Mouse (Mus musculus): ENCODE measurements around the gene Dcps. TPM values are rescaled to one million over a fixed set of nuclear protein-coding genes. Genes with fewer than 3 reads are reported as not detected.

Dcps gene
- polyA plus RNA-seq, 1 experiment, result 72.8 TPM

- no peaks in the 10 kb centered on the region for H3K27me3 ChIP-seq (ENCODE audit: control insufficient read depth, insufficient read depth, insufficient read length)
- H3K4me3 ChIP-seq, result peak overlapping the region; percentile 52
- peak overlapping the region; percentile 85 for H3K4me2 ChIP-seq (ENCODE audit: low read depth)
- TF ChIP-seq MYOG (IDR thresholded peaks at IDR 0.05; ENCODE audit: control insufficient read depth in 1 of 3, insufficient read depth in 1 of 3, insufficient read length in 2 of 3, low read depth in 2 of 3) (no peak), POLR2AphosphoS2 (IDR thresholded peaks at IDR 0.05; ENCODE audit: insufficient read length, low read depth) (no peak), MAX (IDR thresholded peaks at IDR 0.05; ENCODE audit: low read depth) (no peak), POLR2A (IDR thresholded peaks at IDR 0.05; ENCODE audit: insufficient read length, low read depth) (no peak), REST (IDR thresholded peaks at IDR 0.05; ENCODE audit: insufficient read depth, insufficient read length) (no peak), CEBPB (IDR thresholded peaks at IDR 0.05; ENCODE audit: insufficient read depth, poor library complexity, severe bottlenecking) (no peak), TCF3 (IDR thresholded peaks at IDR 0.05; ENCODE audit: insufficient read length, low read depth) (no peak), TCF12 (IDR thresholded peaks at IDR 0.05; ENCODE audit: insufficient read depth, poor library complexity, severe bottlenecking) (no peak), USF1 (IDR thresholded peaks at IDR 0.05; ENCODE audit: low read depth) (no peak), E2F4 (IDR thresholded peaks at IDR 0.05; ENCODE audit: insufficient read depth) (no peak), MYOD1 (IDR thresholded peaks at IDR 0.05; ENCODE audit: control insufficient read depth in 1 of 3, insufficient read length in 2 of 3, low read depth in 2 of 3) (no peak), SRF (IDR thresholded peaks at IDR 0.05; ENCODE audit: control insufficient read depth, insufficient read length, low read depth) (no peak)
- H3K36me3 ChIP-seq (ENCODE audit: control insufficient read depth, insufficient read depth), result peaks cover 8% of the 10 kb centered on the region
- no peak overlapping the region for H3ac ChIP-seq (ENCODE audit: control insufficient read depth, insufficient read length)
- peaks cover 32% of the 10 kb centered on the region for H3K79me2 ChIP-seq (ENCODE audit: control insufficient read depth, insufficient read depth)
Measured at GRCm38 (mm10) chr9:35118563-35118962, 57.3 kb downstream of the Dcps start.

DNA sequence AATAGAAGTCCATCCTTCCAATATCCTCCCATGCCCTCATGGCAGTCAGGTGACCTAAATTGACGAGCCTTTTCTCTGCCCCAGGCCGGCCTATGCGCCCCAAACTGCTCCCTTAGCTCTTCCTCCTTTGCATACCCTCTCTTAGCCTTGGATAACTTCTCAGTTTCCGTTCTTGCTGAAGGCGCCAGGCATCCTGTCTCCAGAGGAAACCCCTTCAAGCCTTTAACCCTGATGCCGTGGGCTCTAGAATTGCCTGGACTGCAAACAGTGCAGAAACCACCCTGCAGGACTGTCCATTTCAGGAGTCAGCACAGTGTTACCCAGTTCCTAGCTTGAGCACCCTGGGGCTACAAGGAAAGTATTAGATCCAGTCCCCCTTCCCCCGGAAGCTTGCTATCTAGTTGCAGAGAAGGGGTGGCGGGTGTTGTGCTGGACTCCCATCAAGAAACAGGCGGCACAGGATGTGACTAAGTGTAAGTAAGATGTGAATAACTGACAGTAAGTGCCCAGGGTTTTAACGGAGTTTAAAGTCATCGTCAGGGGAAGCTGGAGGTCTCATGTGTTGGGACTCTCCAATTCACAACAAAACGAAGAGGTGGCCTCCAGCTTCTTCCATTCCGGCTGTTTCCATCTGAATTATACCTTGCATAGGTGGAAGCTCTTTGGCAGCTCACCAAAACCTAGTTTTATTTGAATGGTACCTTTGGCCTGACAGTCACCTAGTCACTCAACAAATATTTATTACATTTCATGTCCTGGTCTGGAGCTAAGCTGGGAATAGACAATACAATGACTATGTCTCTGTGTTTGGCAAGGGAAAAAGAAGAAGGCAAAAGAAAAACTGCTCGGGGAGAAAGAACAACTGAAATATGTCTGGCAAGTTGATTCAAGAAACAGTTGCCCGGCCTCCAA lies 58.2 kb downstream of the Dcps start:
- Histone ChIP-seq H3K4me2 (ENCODE audit: low read depth) (peak overlapping the region; percentile 85), H3K4me3 (peak overlapping the region; percentile 52), H3K79me2 (ENCODE audit: control insufficient read depth, insufficient read depth) (peaks cover 41% of the 10 kb centered on the region)

GRCm38 (mm10) chr9:35116391-35117381 lies 59.2 kb downstream of the Dcps start:
- Histone ChIP-seq H3ac (ENCODE audit: control insufficient read depth, insufficient read length) (peak overlapping the region; percentile 84), H3K79me2 (ENCODE audit: control insufficient read depth, insufficient read depth) (peaks cover 51% of the 10 kb centered on the region), H3K27me3 (ENCODE audit: control insufficient read depth, insufficient read depth, insufficient read length) (no peaks in the 10 kb centered on the region), H3K4me2 (ENCODE audit: low read depth) (peak overlapping the region; percentile 85), H3K36me3 (ENCODE audit: control insufficient read depth, insufficient read depth) (peaks cover 4% of the 10 kb centered on the region), H3K4me3 (peak overlapping the region; percentile 52)
- peak in 1 of 3 experiments; percentile 7 for TF ChIP-seq MYOG (IDR thresholded peaks at IDR 0.05; ENCODE audit: control insufficient read depth in 1 of 3, insufficient read depth in 1 of 3, insufficient read length in 2 of 3, low read depth in 2 of 3)
- no peak for TF ChIP-seq SRF (IDR thresholded peaks at IDR 0.05; ENCODE audit: control insufficient read depth, insufficient read length, low read depth)
- no peak for TF ChIP-seq E2F4 (IDR thresholded peaks at IDR 0.05; ENCODE audit: insufficient read depth)
- TF ChIP-seq TCF3 (IDR thresholded peaks at IDR 0.05; ENCODE audit: insufficient read length, low read depth), result peak; percentile 66
- TF ChIP-seq POLR2AphosphoS2 (IDR thresholded peaks at IDR 0.05; ENCODE audit: insufficient read length, low read depth), result peak; percentile 83
- TF ChIP-seq MYOD1 (IDR thresholded peaks at IDR 0.05; ENCODE audit: control insufficient read depth in 1 of 3, insufficient read length in 2 of 3, low read depth in 2 of 3), result no peak
- peak; percentile 2 for TF ChIP-seq REST (IDR thresholded peaks at IDR 0.05; ENCODE audit: insufficient read depth, insufficient read length)
- TF ChIP-seq POLR2A (IDR thresholded peaks at IDR 0.05; ENCODE audit: insufficient read length, low read depth), result peak; percentile 64
- no peak for TF ChIP-seq MAX (IDR thresholded peaks at IDR 0.05; ENCODE audit: low read depth)
- no peak for TF ChIP-seq USF1 (IDR thresholded peaks at IDR 0.05; ENCODE audit: low read depth)
- no peak for TF ChIP-seq CEBPB (IDR thresholded peaks at IDR 0.05; ENCODE audit: insufficient read depth, poor library complexity, severe bottlenecking)
- TF ChIP-seq TCF12 (IDR thresholded peaks at IDR 0.05; ENCODE audit: insufficient read depth, poor library complexity, severe bottlenecking), result no peak

More for the DNA sequence above, 58.2 kb downstream of the Dcps start:
- Histone ChIP-seq H3K36me3 (ENCODE audit: control insufficient read depth, insufficient read depth) (peaks cover 6% of the 10 kb centered on the region), H3ac (ENCODE audit: control insufficient read depth, insufficient read length) (peak overlapping the region; percentile 84), H3K27me3 (ENCODE audit: control insufficient read depth, insufficient read depth, insufficient read length) (no peaks in the 10 kb centered on the region)
- TF ChIP-seq REST (IDR thresholded peaks at IDR 0.05; ENCODE audit: insufficient read depth, insufficient read length), result no peak
- TF ChIP-seq POLR2AphosphoS2 (IDR thresholded peaks at IDR 0.05; ENCODE audit: insufficient read length, low read depth), result no peak
- TF ChIP-seq POLR2A (IDR thresholded peaks at IDR 0.05; ENCODE audit: insufficient read length, low read depth), result peak; percentile 22
- TF ChIP-seq USF1 (IDR thresholded peaks at IDR 0.05; ENCODE audit: low read depth), result peak; percentile 43

- TF ChIP-seq POLR2A (IDR thresholded peaks at IDR 0.05; ENCODE audit: insufficient read length, low read depth), result no peak
- TF ChIP-seq POLR2AphosphoS2 (IDR thresholded peaks at IDR 0.05; ENCODE audit: insufficient read length, low read depth), result no peak
- no peak for TF ChIP-seq MYOG (IDR thresholded peaks at IDR 0.05; ENCODE audit: control insufficient read depth in 1 of 3, insufficient read depth in 1 of 3, insufficient read length in 2 of 3, low read depth in 2 of 3)
- TF ChIP-seq TCF3 (IDR thresholded peaks at IDR 0.05; ENCODE audit: insufficient read length, low read depth), result no peak
- no peak for TF ChIP-seq E2F4 (IDR thresholded peaks at IDR 0.05; ENCODE audit: insufficient read depth)
- no peak for TF ChIP-seq REST (IDR thresholded peaks at IDR 0.05; ENCODE audit: insufficient read depth, insufficient read length)
- TF ChIP-seq MAX (IDR thresholded peaks at IDR 0.05; ENCODE audit: low read depth), result no peak
- no peak for TF ChIP-seq SRF (IDR thresholded peaks at IDR 0.05; ENCODE audit: control insufficient read depth, insufficient read length, low read depth)
- TF ChIP-seq USF1 (IDR thresholded peaks at IDR 0.05; ENCODE audit: low read depth), result no peak
- no peak for TF ChIP-seq CEBPB (IDR thresholded peaks at IDR 0.05; ENCODE audit: insufficient read depth, poor library complexity, severe bottlenecking)
- no peak for TF ChIP-seq TCF12 (IDR thresholded peaks at IDR 0.05; ENCODE audit: insufficient read depth, poor library complexity, severe bottlenecking)
- TF ChIP-seq MYOD1 (IDR thresholded peaks at IDR 0.05; ENCODE audit: control insufficient read depth in 1 of 3, insufficient read length in 2 of 3, low read depth in 2 of 3), result no peak
- H3K36me3 ChIP-seq (ENCODE audit: control insufficient read depth, insufficient read depth), result peaks cover 1% of the 10 kb centered on the region
- H3K79me2 ChIP-seq (ENCODE audit: control insufficient read depth, insufficient read depth), result peaks cover 59% of the 10 kb centered on the region
- peak overlapping the region; percentile 81 for H3K4me2 ChIP-seq (ENCODE audit: low read depth)
- H3ac ChIP-seq (ENCODE audit: control insufficient read depth, insufficient read length), result peak overlapping the region; percentile 84
- H3K27me3 ChIP-seq (ENCODE audit: control insufficient read depth, insufficient read depth, insufficient read length), result no peaks in the 10 kb centered on the region
- peak overlapping the region; percentile 52 for H3K4me3 ChIP-seq
Measured at GRCm38 (mm10) chr9:35115804-35116203, 60.1 kb downstream of the Dcps start.

Measured in myocyte (in vitro differentiated cells).